Mouse (Mus musculus) spleen, adult 2 months (tissue): ENCODE measurements around the gene Zfyve28.

ENCODE experiments used
- CTCF ChIP-seq: fragments of 200-500 bp; IDR thresholded peaks from 2 replicates; pipeline ENCODE4 v1.5.1; 2011; ENCODE audit warnings: mild to moderate bottlenecking, inconsistent platforms; ENCODE audit not compliant: insufficient read depth, insufficient read length, insufficient replicate concordance; ENCODE audit errors: extremely low read depth
- POLR2A ChIP-seq: fragments of 200-500 bp; IDR thresholded peaks from 2 replicates; pipeline ENCODE4 v1.6.1; 2011; ENCODE audit warnings: low read depth, low read length, inconsistent platforms

GRCm38 (mm10) chr5:34187601-34188316 is 100.5 kb downstream of the Zfyve28 start, which contains the start of gene Mxd4:
- TF ChIP-seq POLR2A (peak; percentile 98), CTCF (no peak)
